14 mouse cellular contexts compared by ENCODE assay signal in genomic region chr10:8130057-8130456, GRCm38 (mm10).
DNase-seq lines count a peak whose midpoint lies in the region; ATAC-seq and TF ChIP-seq lines count a peak whose summit lies in the region.
"Had no signal": no experiment of that assay in that cellular context is flagged by ENCODE, and none has a peak within 500 bp of the region (broad histone marks: within the 10 kb centered on the region; RNA-seq: fewer than 3 reads in every experiment).

No protein-coding gene starts in this region.

- H3K9ac ChIP-seq in heart, postnatal 0 days (replicated peaks; ENCODE audit: low read depth, low read length), result no peak overlapping the region
- no peak overlapping the region for H3K9ac ChIP-seq in midbrain, embryonic 16.5 days (ENCODE audit: low read depth, low read length)
- H3K9ac ChIP-seq in midbrain, embryonic 14.5 days (replicated peaks; ENCODE audit: low read length), result no peak overlapping the region
- no peak overlapping the region for H3K9ac ChIP-seq in intestine, embryonic 15.5 days
- H3K9ac ChIP-seq: embryonic facial prominence, embryonic 12.5 days; forebrain, embryonic 13.5 days had no signal

- no peak for DNase-seq in heart, postnatal 0 days (ENCODE audit: low spot score)
- DNase-seq in heart, postnatal 25 days (ENCODE audit: low spot score), result no peak
- DNase-seq in midbrain, embryonic 14.5 days, result no peak
- no peak for DNase-seq in gastrocnemius, adult 2 months
- DNase-seq in cerebellum, adult 18-20 months, result no peak
- DNase-seq: cerebellum, adult 9-10 months; gastrocnemius, postnatal 14 days had no signal

- no peak overlapping the region for H3K4me3 ChIP-seq in heart, postnatal 0 days (ENCODE audit: low read depth, low read length)
- no peak overlapping the region for H3K4me3 ChIP-seq in midbrain, embryonic 16.5 days (ENCODE audit: low read depth, low read length)
- H3K4me3 ChIP-seq in midbrain, embryonic 14.5 days (replicated peaks; ENCODE audit: low read depth, low read length), result no peak overlapping the region
- no peak overlapping the region for H3K4me3 ChIP-seq in intestine, embryonic 15.5 days (replicated peaks)
- H3K4me3 ChIP-seq in small intestine, adult 2 months (ENCODE audit: low read depth, low read length), result no peak overlapping the region
- no peak overlapping the region for H3K4me3 ChIP-seq in gastrocnemius, adult 2 months
- H3K4me3 ChIP-seq: embryonic facial prominence, embryonic 12.5 days; forebrain, embryonic 13.5 days; midbrain, embryonic 10.5 days had no signal

- ATAC-seq in heart, postnatal 0 days (ENCODE audit: insufficient read depth, low read depth), result no peak
- ATAC-seq in midbrain, embryonic 16.5 days, result no peak
- no peak for ATAC-seq in midbrain, embryonic 14.5 days (ENCODE audit: low FRiP score, low TSS enrichment)
- ATAC-seq in intestine, embryonic 15.5 days, result 0 out of 2 replicates have a peak, but pooled peaks have one; percentile 11
- ATAC-seq: forebrain, embryonic 13.5 days; hindbrain, embryonic 16.5 days had no signal

- no peaks in the 10 kb centered on the region for H3K9me3 ChIP-seq in heart, postnatal 0 days (replicated peaks; ENCODE audit: control insufficient read depth, low read length)
- H3K9me3 ChIP-seq in midbrain, embryonic 16.5 days (replicated peaks; ENCODE audit: control insufficient read depth, low read length, poor library complexity, severe bottlenecking), result no peaks in the 10 kb centered on the region
- H3K9me3 ChIP-seq in midbrain, embryonic 14.5 days (ENCODE audit: control insufficient read depth, low read length), result no peaks in the 10 kb centered on the region
- no peaks in the 10 kb centered on the region for H3K9me3 ChIP-seq in intestine, embryonic 15.5 days
- H3K9me3 ChIP-seq: embryonic facial prominence, embryonic 12.5 days; forebrain, embryonic 13.5 days; midbrain, embryonic 10.5 days had no signal

- H3K27ac ChIP-seq in heart, postnatal 0 days (ENCODE audit: low read depth), result no peak overlapping the region
- H3K27ac ChIP-seq in midbrain, embryonic 16.5 days (ENCODE audit: low read length), result no peak overlapping the region
- H3K27ac ChIP-seq in midbrain, embryonic 14.5 days (replicated peaks; ENCODE audit: low read depth, low read length), result no peak overlapping the region
- H3K27ac ChIP-seq in intestine, embryonic 15.5 days, result no peak overlapping the region
- peak overlapping the region; percentile 24 for H3K27ac ChIP-seq in small intestine, adult 2 months (ENCODE audit: insufficient read depth, low read depth, low read length)
- no peak overlapping the region for H3K27ac ChIP-seq in gastrocnemius, adult 2 months
- H3K27ac ChIP-seq: embryonic facial prominence, embryonic 12.5 days; forebrain, embryonic 13.5 days; midbrain, embryonic 10.5 days had no signal

- no peak for TF ChIP-seq EP300 in heart, postnatal 0 days (IDR thresholded peaks at IDR 0.05; ENCODE audit: low read depth)

- peaks cover 5% of the 10 kb centered on the region; the same call in 1 of the 2 replicates for H3K4me1 ChIP-seq in heart, postnatal 0 days (ENCODE audit: control insufficient read depth, insufficient read depth)
- peaks cover 17% of the 10 kb centered on the region for H3K4me1 ChIP-seq in midbrain, embryonic 16.5 days (ENCODE audit: control insufficient read depth, insufficient read depth, low read length)
- H3K4me1 ChIP-seq in midbrain, embryonic 14.5 days (ENCODE audit: control insufficient read depth, insufficient read depth, low read length), result peaks cover 21% of the 10 kb centered on the region
- 0 out of 2 replicates have a peak, but pooled peaks cover 4% of the 10 kb centered on the region for H3K4me1 ChIP-seq in intestine, embryonic 15.5 days (replicated peaks)
- no peaks in the 10 kb centered on the region for H3K4me1 ChIP-seq in small intestine, adult 2 months (ENCODE audit: control insufficient read depth, insufficient read depth, insufficient read length, low read length)

- TF ChIP-seq CTCF in heart, postnatal 0 days (IDR thresholded peaks at IDR 0.05; ENCODE audit: low read depth), result no peak
- TF ChIP-seq CTCF in small intestine, adult 2 months (IDR thresholded peaks at IDR 0.05; ENCODE audit: extremely low read depth, insufficient read length, insufficient replicate concordance, low read depth, low read length), result no peak
- no peak for TF ChIP-seq CTCF in gastrocnemius, adult 2 months (IDR thresholded peaks at IDR 0.05)

- TF ChIP-seq POLR2A in small intestine, adult 2 months (IDR thresholded peaks at IDR 0.05; ENCODE audit: low read depth, low read length), result no peak

- no peaks in the 10 kb centered on the region for H3K27me3 ChIP-seq in heart, postnatal 0 days (ENCODE audit: control insufficient read depth, insufficient read depth, low read length)
- H3K27me3 ChIP-seq in midbrain, embryonic 16.5 days (ENCODE audit: control insufficient read depth, insufficient read depth, low read depth, low read length), result no peaks in the 10 kb centered on the region
- H3K27me3 ChIP-seq in midbrain, embryonic 14.5 days (ENCODE audit: control insufficient read depth, insufficient read depth, low read length), result no peaks in the 10 kb centered on the region
- H3K27me3 ChIP-seq in intestine, embryonic 15.5 days (replicated peaks), result no peaks in the 10 kb centered on the region
- H3K27me3 ChIP-seq in small intestine, adult 2 months (ENCODE audit: control insufficient read depth, insufficient read depth, low read length), result no peaks in the 10 kb centered on the region
- H3K27me3 ChIP-seq: embryonic facial prominence, embryonic 12.5 days; forebrain, embryonic 13.5 days had no signal

- WGBS in heart, postnatal 0 days, result 40% methylated on average over 8 of the region's 8 CpGs
- WGBS in midbrain, embryonic 16.5 days, result 74% methylated on average over 8 of the region's 8 CpGs
- WGBS in midbrain, embryonic 14.5 days, result 80% methylated on average over 8 of the region's 8 CpGs
- WGBS in intestine, embryonic 15.5 days, result 46% methylated on average over 8 of the region's 8 CpGs
- 37% methylated on average over 8 of the region's 8 CpGs for WGBS in small intestine, adult 2 months

- H3K36me3 ChIP-seq in heart, postnatal 0 days (replicated peaks; ENCODE audit: control insufficient read depth, insufficient read depth, low read length), result no peaks in the 10 kb centered on the region
- H3K36me3 ChIP-seq in midbrain, embryonic 16.5 days (ENCODE audit: control insufficient read depth, insufficient read depth, low read length), result no peaks in the 10 kb centered on the region
- no peaks in the 10 kb centered on the region for H3K36me3 ChIP-seq in midbrain, embryonic 14.5 days (ENCODE audit: control insufficient read depth, insufficient read depth, low read length)
- H3K36me3 ChIP-seq in intestine, embryonic 15.5 days, result no peaks in the 10 kb centered on the region
- no peaks in the 10 kb centered on the region for H3K36me3 ChIP-seq in small intestine, adult 2 months (ENCODE audit: control insufficient read depth, insufficient read depth, low read length)
- H3K36me3 ChIP-seq: embryonic facial prominence, embryonic 12.5 days; midbrain, embryonic 10.5 days had no signal

- intact Hi-C loops in heart, postnatal 25 days (cut with DNase I), result no loop called here
- intact Hi-C loops in gastrocnemius, adult 2 months (cut with DNase I), result no loop called here

- peak overlapping the region; percentile 55 for H3K4me2 ChIP-seq in heart, postnatal 0 days (ENCODE audit: low read depth, low read length)
- peak overlapping the region; percentile 8; the same call in 1 of the 2 replicates for H3K4me2 ChIP-seq in midbrain, embryonic 16.5 days (ENCODE audit: low read length)
- H3K4me2 ChIP-seq in midbrain, embryonic 14.5 days (ENCODE audit: low read length), result no peak overlapping the region
- peak overlapping the region; percentile 35 for H3K4me2 ChIP-seq in intestine, embryonic 15.5 days (replicated peaks)
- H3K4me2 ChIP-seq: embryonic facial prominence, embryonic 12.5 days; forebrain, embryonic 13.5 days had no signal
